Comparison of ENCODE assay signal across 9 mouse cellular contexts in the genomic region with DNA sequence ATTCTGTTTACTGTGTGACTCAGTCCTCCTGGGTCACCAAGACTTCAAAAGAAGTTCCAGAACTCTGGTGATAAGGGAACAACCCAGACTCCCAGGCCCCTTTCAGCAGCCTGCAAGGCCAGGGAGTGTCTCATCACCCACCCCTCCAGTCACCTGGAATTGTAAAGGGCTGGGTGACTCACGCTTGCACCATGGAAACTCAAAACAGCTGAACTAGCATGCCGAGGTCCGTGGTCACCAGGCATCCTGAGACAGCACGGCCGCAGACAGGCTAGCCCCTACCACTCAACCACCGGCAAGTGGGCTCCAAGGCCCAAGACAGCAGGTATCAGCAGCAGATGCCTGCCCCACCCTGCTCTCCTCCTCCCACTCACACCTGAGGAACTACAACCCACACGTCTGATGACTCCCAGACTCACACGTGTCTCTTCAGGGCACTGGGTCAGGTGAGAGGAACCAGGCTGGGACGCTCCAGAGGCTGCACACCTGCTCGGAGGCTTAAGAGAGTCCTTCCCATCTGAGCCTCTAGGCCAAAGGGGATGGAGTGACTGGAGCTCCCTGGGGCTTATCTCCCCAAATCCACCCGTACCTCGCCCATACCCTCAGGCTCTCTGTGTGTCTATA. TPM values are rescaled to one million over a fixed set of nuclear protein-coding genes. Genes with fewer than 3 reads are reported as not detected.
DNase-seq lines count a peak whose midpoint lies in the region; ATAC-seq lines count a peak whose summit lies in the region.
"Had no signal": no experiment of that assay in that cellular context is flagged by ENCODE, and none has a peak within 500 bp of the region (broad histone marks: within the 10 kb centered on the region; RNA-seq: fewer than 3 reads in every experiment).

No protein-coding gene starts in this region.

- no peak overlapping the region for H3K4me3 ChIP-seq in forebrain, embryonic 12.5 days (replicated peaks)
- H3K4me3 ChIP-seq in forebrain, embryonic 11.5 days (ENCODE audit: low read depth, low read length): no peak overlapping the region
- H3K4me3 ChIP-seq in limb, embryonic 12.5 days (replicated peaks): no peak overlapping the region

- H3K36me3 ChIP-seq in forebrain, embryonic 12.5 days (replicated peaks): no peaks in the 10 kb centered on the region
- H3K36me3 ChIP-seq in forebrain, embryonic 11.5 days (ENCODE audit: control insufficient read depth, insufficient read depth, low read length): no peaks in the 10 kb centered on the region
- H3K36me3 ChIP-seq in limb, embryonic 12.5 days: peaks cover 8% of the 10 kb centered on the region

- no peak overlapping the region for H3K9ac ChIP-seq in forebrain, embryonic 12.5 days
- H3K9ac ChIP-seq in forebrain, embryonic 11.5 days (ENCODE audit: low read length): no peak overlapping the region
- H3K9ac ChIP-seq in limb, embryonic 12.5 days (replicated peaks): no peak overlapping the region

- H3K4me1 ChIP-seq in forebrain, embryonic 12.5 days: peaks cover 51% of the 10 kb centered on the region
- H3K4me1 ChIP-seq in forebrain, embryonic 11.5 days (replicated peaks; ENCODE audit: control insufficient read depth, insufficient read depth, low read length): peaks cover 16% of the 10 kb centered on the region
- H3K4me1 ChIP-seq in limb, embryonic 12.5 days (replicated peaks): peaks cover 67% of the 10 kb centered on the region

- no peak for DNase-seq in forebrain, embryonic 11.5 days (ENCODE audit: low spot score)
- peak; percentile 15 to 36 for DNase-seq in lung, adult 18-20 months
- DNase-seq in lung, postnatal 36 days: no peak
- DNase-seq in adrenal gland, postnatal 10 days: peak; percentile 68
- no peak for DNase-seq in left cerebral cortex, postnatal 25 days (ENCODE audit: low spot score in 2 of 2)
- DNase-seq in layer of hippocampus, adult 8-10 months (ENCODE audit: low spot score in 2 of 2): no peak

- intact Hi-C loops in left cerebral cortex, postnatal 25 days (cut with DNase I): no loop called here

- WGBS in forebrain, embryonic 12.5 days: 75% methylated on average over 12 of the region's 12 CpGs
- WGBS in forebrain, embryonic 11.5 days: 71% methylated on average over 12 of the region's 12 CpGs
- 32% methylated on average over 12 of the region's 12 CpGs for whole genome bisulfite sequencing in limb, embryonic 12.5 days

- H3K4me2 ChIP-seq in forebrain, embryonic 12.5 days: no peak overlapping the region
- H3K4me2 ChIP-seq in forebrain, embryonic 11.5 days (ENCODE audit: low read depth, low read length, severe bottlenecking): no peak overlapping the region
- peak overlapping the region; percentile 10; the same call in 1 of the 2 replicates for H3K4me2 ChIP-seq in limb, embryonic 12.5 days

- no peak for ATAC-seq in forebrain, embryonic 12.5 days (ENCODE audit: low FRiP score)
- no peak for ATAC-seq in forebrain, embryonic 11.5 days (replicated peaks; ENCODE audit: low FRiP score)
- ATAC-seq in limb, embryonic 12.5 days (ENCODE audit: insufficient number of reproducible peaks, insufficient read depth, low FRiP score, low TSS enrichment, low read depth): no peak

- no peaks in the 10 kb centered on the region for H3K27me3 ChIP-seq in forebrain, embryonic 12.5 days
- no peaks in the 10 kb centered on the region for H3K27me3 ChIP-seq in forebrain, embryonic 11.5 days (ENCODE audit: control insufficient read depth, insufficient read depth, low read length)
- H3K27me3 ChIP-seq in limb, embryonic 12.5 days: no peaks in the 10 kb centered on the region

- H3K9me3 ChIP-seq in forebrain, embryonic 12.5 days: no peaks in the 10 kb centered on the region
- H3K9me3 ChIP-seq in forebrain, embryonic 11.5 days (ENCODE audit: control insufficient read depth, low read length): no peaks in the 10 kb centered on the region
- H3K9me3 ChIP-seq in limb, embryonic 12.5 days: no peaks in the 10 kb centered on the region

- H3K27ac ChIP-seq in forebrain, embryonic 12.5 days: peak overlapping the region; percentile 86
- H3K27ac ChIP-seq in forebrain, embryonic 11.5 days (ENCODE audit: low read depth, low read length): no peak overlapping the region
- H3K27ac ChIP-seq in limb, embryonic 12.5 days: peak overlapping the region; percentile 25; the same call in 1 of the 2 replicates

RNA-seq across cellular contexts. Expression of a gene that starts 38.9 kb away (rescaled TPM):
- polyA plus RNA-seq in forebrain, embryonic 12.5 days (2016; fragmentation: Nextera tagmentation; extraction: Ambion mirVana): 20.9 and 22.5 TPM in 2 replicates
- polyA plus RNA-seq in forebrain, embryonic 11.5 days (2014; fragmentation: Nextera tagmentation; extraction: Ambion mirVana): 26.0 and 29.4 TPM in 2 replicates
- 10 to 100 TPM; 31.9 to 37.6 TPM for total RNA-seq in adrenal gland, postnatal 10 days (2021)
- 31.2 and 34.8 TPM in 2 replicates for polyA plus RNA-seq in limb, embryonic 12.5 days (2016; fragmentation: Nextera tagmentation; extraction: Ambion mirVana)
- total RNA-seq in left cerebral cortex, postnatal 25 days (2021): 10 to 100 TPM; 36.7 to 37.3 TPM
- total RNA-seq in layer of hippocampus, adult 8-10 months (2022): 10 to 100 TPM; 52.5 to 67.9 (median 57.9) TPM
- total RNA-seq: neutrophil, adult 5-6 weeks had no signal

Comparison
In these comparisons a context has a peak if more than half of its experiments do, and no peak if none do; other contexts are left out.
1. DNase-seq: peak in lung, adult 18-20 months (2 of 2) and adrenal gland, postnatal 10 days (single experiment); none in forebrain, embryonic 11.5 days (single experiment), lung, postnatal 36 days (single experiment), left cerebral cortex, postnatal 25 days (0 of 2) and layer of hippocampus, adult 8-10 months (0 of 2).